Mouse (Mus musculus): ENCODE results near the gene Pld2. TPM values are rescaled to one million over a fixed set of nuclear protein-coding genes. Genes with fewer than 3 reads are reported as not detected.

Gene Pld2
- polyA plus RNA-seq, 1 experiment from 2014 or later = 10.0 TPM

DNA sequence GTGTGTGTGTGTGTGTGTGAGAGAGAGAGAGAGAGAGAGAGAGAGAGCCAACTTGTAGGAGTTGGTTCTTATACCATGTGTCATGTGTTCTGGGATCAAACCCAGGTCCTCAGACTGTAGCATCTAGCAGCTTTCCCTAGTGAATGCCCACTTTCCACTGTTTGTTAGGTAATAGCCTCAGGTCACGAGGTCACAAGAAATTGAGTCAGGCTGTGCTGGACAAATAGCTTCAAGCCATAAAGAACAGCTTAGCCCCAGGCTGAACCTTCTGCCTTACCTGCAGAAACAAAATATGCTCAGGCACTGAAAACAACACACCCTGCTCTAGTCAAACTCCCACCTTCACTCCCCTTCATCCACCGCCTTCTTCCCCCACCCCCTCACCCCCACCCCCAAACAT is 28.6 kb upstream of the Pld2 start:
- WGBS = 68% methylated on average over 2 of the region's 2 CpGs
- Histone ChIP-seq H3K4me1 (ENCODE audit: control insufficient read depth, insufficient read depth, low read length) (peaks cover 11% of the 10 kb centered on the region), H3K9ac (ENCODE audit: low read depth, low read length) (no peak overlapping the region), H3K9me3 (ENCODE audit: control insufficient read depth, low read length) (no peaks in the 10 kb centered on the region), H3K4me2 (ENCODE audit: low read depth, low read length) (no peak overlapping the region), H3K36me3 (ENCODE audit: control insufficient read depth, insufficient read depth, low read length) (no peaks in the 10 kb centered on the region), H3K4me3 (ENCODE audit: low read length) (no peak overlapping the region), H3K27me3 (replicated peaks; ENCODE audit: control insufficient read depth, insufficient read depth, low read length) (no peaks in the 10 kb centered on the region), H3K27ac (ENCODE audit: low read length) (no peak overlapping the region)
- no peak for ATAC-seq

DNA sequence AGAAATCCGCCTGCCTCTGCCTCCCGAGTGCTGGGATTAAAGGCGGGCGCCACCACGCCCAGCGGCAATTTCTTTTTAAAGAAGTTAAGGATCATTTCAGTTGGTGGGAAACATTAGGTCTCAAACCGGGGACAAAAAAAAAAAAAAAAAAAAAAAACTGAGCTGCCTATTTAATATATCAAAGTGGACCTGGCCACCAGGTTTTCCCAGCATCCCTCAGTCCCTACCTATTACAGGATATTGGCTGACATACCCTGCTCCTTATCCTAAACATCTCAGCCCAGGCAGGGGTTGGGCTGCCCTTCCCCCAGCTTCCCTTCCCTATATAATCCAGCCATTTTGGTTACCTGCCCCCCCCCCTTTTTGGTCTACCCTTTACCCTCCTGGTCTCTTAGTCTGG is 28.0 kb upstream of the Pld2 start:
- Histone ChIP-seq H3K4me1 (ENCODE audit: control insufficient read depth, insufficient read depth, low read length) (peaks cover 11% of the 10 kb centered on the region), H3K9me3 (ENCODE audit: control insufficient read depth, low read length) (no peaks in the 10 kb centered on the region), H3K9ac (ENCODE audit: low read depth, low read length) (no peak overlapping the region), H3K36me3 (ENCODE audit: control insufficient read depth, insufficient read depth, low read length) (no peaks in the 10 kb centered on the region), H3K4me2 (ENCODE audit: low read depth, low read length) (no peak overlapping the region), H3K27ac (ENCODE audit: low read length) (no peak overlapping the region), H3K27me3 (replicated peaks; ENCODE audit: control insufficient read depth, insufficient read depth, low read length) (no peaks in the 10 kb centered on the region), H3K4me3 (ENCODE audit: low read length) (no peak overlapping the region)
- ATAC-seq = no peak
- 93% methylated on average over 7 of the region's 7 CpGs for WGBS

DNA sequence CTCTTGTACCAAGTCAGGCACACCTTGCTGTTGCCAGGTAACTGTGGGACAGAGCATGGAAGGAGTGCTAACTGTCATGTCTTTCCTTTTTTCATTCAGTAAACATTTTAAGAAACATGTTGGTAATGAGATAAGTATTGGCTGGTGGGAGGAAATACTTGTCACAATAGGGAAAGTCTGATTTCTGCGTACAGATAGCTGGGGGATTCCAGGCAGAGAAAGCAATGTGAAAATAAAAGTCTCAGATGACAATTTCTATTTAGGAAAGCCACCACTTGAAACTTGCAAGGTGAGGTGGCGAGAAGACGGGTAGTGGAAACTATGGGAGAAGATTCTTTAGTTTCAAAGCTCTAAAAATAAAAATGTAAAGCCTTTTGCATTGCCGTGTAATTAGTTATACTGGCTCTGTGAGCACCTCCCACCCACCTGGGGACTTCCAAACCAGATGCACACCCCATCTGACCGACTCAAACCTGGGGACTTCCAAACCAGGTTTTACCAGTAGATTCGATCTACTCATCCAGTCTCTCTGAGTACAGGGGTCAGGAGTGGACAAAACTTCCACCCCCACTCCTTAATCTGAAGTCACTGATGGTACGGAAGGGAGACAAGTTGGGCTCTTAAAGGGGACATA is 27.0 kb upstream of the Pld2 start:
- Histone ChIP-seq H3K9me3 (ENCODE audit: control insufficient read depth, low read length) (no peaks in the 10 kb centered on the region), H3K4me2 (ENCODE audit: low read depth, low read length) (no peak overlapping the region), H3K4me3 (ENCODE audit: low read length) (no peak overlapping the region), H3K27ac (ENCODE audit: low read length) (no peak overlapping the region), H3K36me3 (ENCODE audit: control insufficient read depth, insufficient read depth, low read length) (no peaks in the 10 kb centered on the region), H3K4me1 (ENCODE audit: control insufficient read depth, insufficient read depth, low read length) (peaks cover 11% of the 10 kb centered on the region), H3K27me3 (replicated peaks; ENCODE audit: control insufficient read depth, insufficient read depth, low read length) (no peaks in the 10 kb centered on the region), H3K9ac (ENCODE audit: low read depth, low read length) (no peak overlapping the region)
- WGBS = 83% methylated on average over 7 of the region's 7 CpGs
- ATAC-seq = no peak

DNA sequence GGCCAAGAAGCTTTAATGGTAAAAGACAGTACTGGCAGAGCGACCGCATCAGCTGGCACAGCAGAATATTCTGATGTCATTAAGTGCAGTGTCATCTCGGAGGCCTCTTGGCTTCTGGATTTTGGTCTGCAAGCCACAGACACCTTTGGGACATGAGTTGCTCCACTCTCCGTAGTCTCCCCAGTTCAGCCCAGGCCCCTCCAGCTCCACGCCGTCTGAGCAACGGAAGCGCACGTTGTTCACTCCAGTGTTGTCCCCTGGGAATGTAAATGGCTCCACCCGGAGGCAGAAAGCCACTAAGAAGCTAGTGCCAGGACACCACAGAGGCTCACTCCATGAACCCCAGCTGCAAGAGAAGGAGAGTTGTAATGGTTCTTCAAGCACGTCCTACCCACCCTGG is 26.3 kb upstream of the Pld2 start:
- WGBS = 61% methylated on average over 11 of the region's 11 CpGs
- Histone ChIP-seq H3K9ac (ENCODE audit: low read depth, low read length) (no peak overlapping the region), H3K9me3 (ENCODE audit: control insufficient read depth, low read length) (no peaks in the 10 kb centered on the region), H3K4me2 (ENCODE audit: low read depth, low read length) (no peak overlapping the region), H3K27me3 (replicated peaks; ENCODE audit: control insufficient read depth, insufficient read depth, low read length) (no peaks in the 10 kb centered on the region), H3K36me3 (ENCODE audit: control insufficient read depth, insufficient read depth, low read length) (no peaks in the 10 kb centered on the region), H3K4me3 (ENCODE audit: low read length) (no peak overlapping the region), H3K4me1 (ENCODE audit: control insufficient read depth, insufficient read depth, low read length) (peaks cover 11% of the 10 kb centered on the region), H3K27ac (ENCODE audit: low read length) (no peak overlapping the region)
- no peak for ATAC-seq

DNA sequence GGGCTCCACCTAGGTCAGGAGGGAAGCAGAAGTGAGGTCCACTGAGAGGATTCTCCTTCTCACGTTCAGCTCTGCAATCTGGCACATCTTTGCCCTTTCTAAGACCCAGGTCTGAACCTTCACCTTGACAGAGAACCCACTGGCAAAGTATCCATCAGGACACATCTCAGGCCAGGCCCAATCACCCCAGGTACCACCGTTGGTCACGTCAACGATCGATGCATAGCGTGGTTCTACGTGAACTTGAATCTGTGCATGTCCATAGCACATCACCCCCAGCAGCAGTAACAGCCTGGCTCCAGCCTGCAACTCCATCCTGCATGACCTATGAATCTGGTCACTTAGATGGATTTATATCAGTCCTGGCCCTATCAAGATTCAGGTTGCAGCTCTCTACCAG is 25.6 kb upstream of the Pld2 start, which contains the start of gene Vmo1:
Vmo1 (minus strand) TSS at position 329 of the 400 bp plus-strand sequence.
- H3K27me3 ChIP-seq (replicated peaks; ENCODE audit: control insufficient read depth, insufficient read depth, low read length) = no peaks in the 10 kb centered on the region
- WGBS = 88% methylated on average over 7 of the region's 7 CpGs
- H3K4me2 ChIP-seq (ENCODE audit: low read depth, low read length) = no peak within 1 kb of the TSS
- ATAC-seq = no peak
- no peak within 1 kb of the TSS for H3K9ac ChIP-seq (ENCODE audit: low read depth, low read length)
- H3K27ac ChIP-seq (ENCODE audit: low read length) = no peak within 1 kb of the TSS
- peaks cover 13% of the 10 kb centered on the region for H3K4me1 ChIP-seq (ENCODE audit: control insufficient read depth, insufficient read depth, low read length)
- no peaks in the 10 kb centered on the region for H3K9me3 ChIP-seq (ENCODE audit: control insufficient read depth, low read length)
- no peaks in the 10 kb centered on the region for H3K36me3 ChIP-seq (ENCODE audit: control insufficient read depth, insufficient read depth, low read length)
- no peak within 1 kb of the TSS for H3K4me3 ChIP-seq (ENCODE audit: low read length)

DNA sequence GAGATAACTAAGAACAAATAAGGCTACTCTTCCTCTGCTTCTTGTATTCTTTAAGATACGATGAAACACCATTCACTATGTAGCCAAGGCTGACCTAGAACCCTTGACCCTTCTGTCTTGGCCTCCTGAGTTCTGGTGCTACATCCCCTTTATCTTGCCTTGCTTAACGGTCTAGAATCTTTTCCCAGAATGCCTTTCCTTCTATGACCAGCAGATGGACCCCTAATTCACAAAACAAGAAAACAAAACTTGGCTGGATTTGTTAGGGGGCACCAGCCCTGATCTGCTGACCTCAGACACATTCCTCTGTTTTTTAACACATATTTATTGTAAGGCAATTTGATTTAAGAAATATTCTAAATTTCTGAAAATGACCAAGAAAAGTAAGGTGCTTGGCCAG is 23.5 kb upstream of the Pld2 start:
- Histone ChIP-seq H3K4me1 (ENCODE audit: control insufficient read depth, insufficient read depth, low read length) (peaks cover 17% of the 10 kb centered on the region; the same call in 1 of the 2 replicates), H3K4me2 (ENCODE audit: low read depth, low read length) (no peak overlapping the region), H3K27ac (ENCODE audit: low read length) (no peak overlapping the region), H3K9me3 (ENCODE audit: control insufficient read depth, low read length) (no peaks in the 10 kb centered on the region), H3K4me3 (ENCODE audit: low read length) (no peak overlapping the region), H3K9ac (ENCODE audit: low read depth, low read length) (no peak overlapping the region), H3K36me3 (ENCODE audit: control insufficient read depth, insufficient read depth, low read length) (no peaks in the 10 kb centered on the region), H3K27me3 (replicated peaks; ENCODE audit: control insufficient read depth, insufficient read depth, low read length) (no peaks in the 10 kb centered on the region)
- no peak for ATAC-seq
- WGBS = 25% methylated on average over 2 of the region's 2 CpGs

DNA sequence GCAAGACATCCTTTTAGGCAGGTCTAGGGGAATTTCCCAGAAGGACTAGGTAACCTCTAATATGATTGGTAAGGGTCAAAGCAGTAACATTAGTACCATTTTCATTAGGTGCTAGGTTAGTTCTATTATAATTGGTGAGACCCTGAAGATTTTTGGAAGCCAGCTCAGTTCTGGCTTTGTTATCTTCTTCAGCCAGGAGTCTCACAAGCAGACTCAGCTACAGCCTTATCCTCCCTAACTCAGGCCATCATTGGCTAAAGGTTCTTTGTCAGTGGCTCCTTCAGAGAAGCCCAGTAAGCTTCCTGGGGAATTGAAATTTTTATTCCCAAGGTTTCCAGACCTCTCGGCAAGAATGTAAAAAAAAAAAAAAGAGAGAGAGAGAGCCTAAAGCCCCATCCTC is 21.4 kb upstream of the Pld2 start:
- H3K27ac ChIP-seq (ENCODE audit: low read length) = no peak overlapping the region
- H3K4me2 ChIP-seq (ENCODE audit: low read depth, low read length) = no peak overlapping the region
- H3K9ac ChIP-seq (ENCODE audit: low read depth, low read length) = no peak overlapping the region
- H3K4me1 ChIP-seq (ENCODE audit: control insufficient read depth, insufficient read depth, low read length) = peaks cover 17% of the 10 kb centered on the region; the same call in 1 of the 2 replicates
- WGBS = 63% methylated on average over 1 of the region's 1 CpGs
- H3K36me3 ChIP-seq (ENCODE audit: control insufficient read depth, insufficient read depth, low read length) = no peaks in the 10 kb centered on the region
- no peak overlapping the region for H3K4me3 ChIP-seq (ENCODE audit: low read length)
- no peak for ATAC-seq
- no peaks in the 10 kb centered on the region for H3K9me3 ChIP-seq (ENCODE audit: control insufficient read depth, low read length)
- no peaks in the 10 kb centered on the region for H3K27me3 ChIP-seq (replicated peaks; ENCODE audit: control insufficient read depth, insufficient read depth, low read length)

DNA sequence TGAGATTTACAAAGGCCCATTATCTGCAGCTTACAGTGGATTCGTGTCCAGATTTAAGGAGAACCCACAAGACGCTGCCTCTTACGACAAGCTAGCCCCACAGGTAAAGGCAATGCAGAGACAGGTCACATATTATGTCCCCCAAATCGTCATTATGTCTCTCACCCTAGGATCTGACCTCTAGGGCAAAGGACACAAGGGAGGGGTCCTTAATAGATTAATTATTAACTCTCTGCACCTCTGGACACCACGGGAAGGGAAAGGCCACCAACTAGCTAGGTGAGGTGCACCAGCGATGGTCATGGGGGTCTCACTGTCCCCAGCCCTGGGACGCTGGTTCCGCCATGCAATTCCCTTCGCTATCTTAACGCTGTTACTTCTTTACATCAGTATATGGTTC is 20.9 kb upstream of the Pld2 start, which contains the start of gene Gltpd2:
Gltpd2 (plus strand) TSS at position 274 of the 400 bp plus-strand sequence.
- Histone ChIP-seq H3K4me3 (ENCODE audit: low read length) (peak within 1 kb of the TSS; percentile 43), H3K27me3 (replicated peaks; ENCODE audit: control insufficient read depth, insufficient read depth, low read length) (no peaks in the 10 kb centered on the region), H3K9me3 (ENCODE audit: control insufficient read depth, low read length) (no peaks in the 10 kb centered on the region), H3K9ac (ENCODE audit: low read depth, low read length) (peak within 1 kb of the TSS; percentile 74), H3K36me3 (ENCODE audit: control insufficient read depth, insufficient read depth, low read length) (no peaks in the 10 kb centered on the region), H3K4me2 (ENCODE audit: low read depth, low read length) (peak within 1 kb of the TSS; percentile 49), H3K27ac (ENCODE audit: low read length) (peak within 1 kb of the TSS; percentile 83), H3K4me1 (ENCODE audit: control insufficient read depth, insufficient read depth, low read length) (peaks cover 17% of the 10 kb centered on the region; the same call in 1 of the 2 replicates)
- WGBS = 70% methylated on average over 10 of the region's 10 CpGs
- ATAC-seq = no peak

DNA sequence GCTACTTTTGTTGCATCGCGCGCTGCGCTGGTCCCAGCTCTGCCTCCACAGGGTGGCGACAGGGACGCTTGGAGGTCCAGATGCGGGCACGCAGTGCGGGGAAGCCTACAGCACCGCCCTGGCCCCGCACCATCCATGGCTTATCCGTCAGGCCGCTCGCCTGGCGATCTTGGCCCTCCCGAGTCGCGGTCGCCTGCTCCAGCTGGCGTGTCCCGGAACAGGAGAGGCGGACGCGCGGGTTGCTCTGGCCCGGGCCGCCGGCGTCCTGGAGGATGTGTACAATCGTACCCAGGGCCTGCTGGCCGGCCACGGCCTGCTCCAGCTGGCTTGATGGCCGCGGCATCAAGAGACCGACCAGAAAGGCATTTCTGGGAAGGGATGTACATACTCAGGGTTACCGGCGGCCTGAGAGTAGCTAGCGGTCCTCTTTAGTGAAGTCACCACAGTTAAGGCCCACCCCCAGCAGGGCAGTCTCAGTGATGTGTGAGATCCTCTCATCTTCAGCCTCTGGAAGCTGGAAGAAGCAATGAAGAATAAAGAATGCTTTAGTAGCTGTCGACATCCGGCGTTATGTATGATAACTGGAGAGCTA is 19.6 kb upstream of the Pld2 start:
- peak; percentile 38 for ATAC-seq
- no peaks in the 10 kb centered on the region for H3K9me3 ChIP-seq (ENCODE audit: control insufficient read depth, low read length)
- H3K4me1 ChIP-seq (ENCODE audit: control insufficient read depth, insufficient read depth, low read length) = peaks cover 17% of the 10 kb centered on the region; the same call in 1 of the 2 replicates
- peak overlapping the region; percentile 74 for H3K9ac ChIP-seq (ENCODE audit: low read depth, low read length)
- no peaks in the 10 kb centered on the region for H3K36me3 ChIP-seq (ENCODE audit: control insufficient read depth, insufficient read depth, low read length)
- H3K27ac ChIP-seq (ENCODE audit: low read length) = peak overlapping the region; percentile 83
- WGBS = 11% methylated on average over 41 of the region's 41 CpGs
- H3K4me2 ChIP-seq (ENCODE audit: low read depth, low read length) = peak overlapping the region; percentile 49
- peak overlapping the region; percentile 43 for H3K4me3 ChIP-seq (ENCODE audit: low read length)
- no peaks in the 10 kb centered on the region for H3K27me3 ChIP-seq (replicated peaks; ENCODE audit: control insufficient read depth, insufficient read depth, low read length)

Measured in intestine, embryonic 16.5 days (tissue).